Mouse (Mus musculus) adrenal gland, postnatal 36 days (tissue): ENCODE measurements around the gene Gm21992. TPM values are rescaled to one million over a fixed set of nuclear protein-coding genes. Genes with fewer than 3 reads are reported as not detected.
A peak's percentile ranks its signal among the peaks of the same experiment; 100 is the strongest.

Source experiments
- DNase-seq, 2 experiments: peaks; one replicate each; pipeline ENCODE4 v3.0.0; 2021; ENCODE audit warnings: mixed read lengths in 1 of 2
- total RNA-seq, 2 experiments: library from RNA; stranded (reverse); gene quantifications; 2 replicates each; pipeline ENCODE4 v1.2.3; 2021

Gm21992 gene
- total RNA-seq, 2 experiments from 2014 or later, result 24.5 to 25.1 TPM

DNA sequence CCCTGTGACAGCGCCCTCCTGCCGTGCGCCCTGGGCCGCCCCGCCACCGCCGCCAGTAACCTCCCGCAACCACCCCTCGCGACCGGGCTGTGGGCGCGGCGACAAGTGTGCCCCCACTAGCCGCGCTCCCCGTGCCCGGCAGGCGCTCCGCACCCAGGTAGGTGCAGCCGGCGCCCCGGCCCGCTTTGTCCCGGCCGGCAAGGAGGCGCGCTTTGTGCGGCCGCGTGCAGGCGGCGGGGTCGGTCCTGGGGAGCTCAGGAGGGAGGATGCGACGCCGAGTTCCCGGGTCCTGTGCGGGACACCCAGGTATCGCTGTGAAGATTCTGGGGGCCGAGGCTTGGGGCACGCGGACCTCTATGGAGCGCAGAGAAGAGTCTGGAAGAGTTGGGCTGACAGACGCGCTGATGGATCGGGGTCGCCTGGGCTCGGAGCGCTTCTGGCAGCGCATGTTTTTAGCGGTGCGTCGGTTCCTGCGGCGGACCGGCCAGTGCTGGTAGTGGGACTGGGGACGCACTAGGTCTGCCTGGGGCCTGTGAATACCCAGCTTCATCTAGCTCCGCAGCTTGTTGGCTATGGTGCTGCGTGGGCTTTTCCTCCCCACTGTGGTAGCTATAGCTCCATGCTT is 99.1 kb downstream of the Gm21992 start:
- DNase-seq, result no peak

DNA sequence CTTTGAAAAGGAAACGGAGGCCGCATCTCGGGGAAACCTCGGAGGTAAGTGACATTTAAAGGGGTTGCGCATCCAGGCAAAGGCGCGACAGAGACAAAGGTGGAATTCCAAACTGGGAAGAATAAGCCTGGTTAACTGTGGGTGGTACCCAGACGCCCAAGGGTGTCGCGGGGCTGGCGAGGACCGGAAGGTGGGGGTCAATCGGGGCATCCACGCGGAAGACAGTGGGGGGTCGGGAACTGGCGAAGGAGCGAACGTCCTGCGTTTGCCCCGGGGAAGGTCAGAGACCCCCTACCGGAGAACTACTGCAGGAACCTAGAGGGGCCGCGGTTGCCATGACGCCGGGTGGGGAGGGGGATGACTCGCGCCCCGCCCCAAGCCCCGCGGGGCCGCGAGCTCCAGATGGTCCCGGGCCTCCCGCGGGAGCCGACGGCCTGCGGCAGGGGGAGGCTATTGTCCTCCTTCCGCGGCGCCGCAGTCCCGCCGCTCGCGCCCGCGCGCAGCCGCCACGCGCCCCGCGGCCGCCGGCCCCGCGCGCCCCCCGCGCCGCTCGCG is 99.7 kb downstream of the Gm21992 start:
- DNase-seq, result no peak

DNA sequence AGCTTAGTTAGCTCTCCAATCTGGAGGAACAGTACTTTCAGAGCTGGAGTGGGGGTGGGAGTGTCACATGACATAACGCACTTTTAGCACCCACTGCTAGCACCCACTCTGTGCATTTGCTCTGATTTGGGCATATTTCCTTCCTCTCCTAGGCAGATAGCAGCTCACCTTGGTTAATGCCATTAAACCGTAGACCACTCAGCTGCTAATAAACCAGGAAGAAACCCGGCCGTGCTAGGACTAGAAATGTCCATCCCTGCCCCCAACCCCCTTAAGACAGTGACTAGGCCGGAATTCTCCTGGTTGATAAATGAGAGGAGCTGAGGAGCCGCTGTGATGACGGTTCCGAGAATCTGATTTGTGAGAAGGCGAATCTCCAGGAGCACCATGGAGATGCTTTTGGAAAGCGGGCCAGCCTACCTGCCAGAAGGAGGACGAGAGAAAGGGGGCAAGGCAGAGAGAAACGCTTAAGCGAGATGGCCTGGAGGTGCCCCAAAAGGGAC is 100.3 kb downstream of the Gm21992 start, which contains the start of gene Sptbn2:
Sptbn2 (plus strand) TSS at position 70 of the 503 bp plus-strand sequence.
- no peak for DNase-seq

DNA sequence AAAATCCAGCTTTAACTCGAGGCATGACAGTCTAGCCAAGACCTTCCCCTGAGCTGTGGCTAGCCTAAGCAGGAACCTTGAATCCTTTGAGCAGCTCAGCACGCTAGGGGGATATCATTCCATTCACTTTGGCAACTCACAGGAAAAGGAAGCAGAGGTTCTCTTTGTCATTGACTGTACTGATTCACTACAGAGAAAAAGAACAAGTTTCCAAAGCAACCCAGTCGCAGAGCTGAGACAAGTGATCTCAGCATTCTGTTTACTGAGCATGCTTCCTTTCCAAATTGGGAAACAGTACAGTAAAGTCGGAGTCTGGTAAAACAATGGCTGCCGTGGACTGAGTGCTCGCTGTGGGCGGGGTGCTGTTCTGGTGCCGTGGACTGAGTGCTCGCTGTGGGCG is 102.6 kb downstream of the Gm21992 start:
- no peak for DNase-seq

DNA sequence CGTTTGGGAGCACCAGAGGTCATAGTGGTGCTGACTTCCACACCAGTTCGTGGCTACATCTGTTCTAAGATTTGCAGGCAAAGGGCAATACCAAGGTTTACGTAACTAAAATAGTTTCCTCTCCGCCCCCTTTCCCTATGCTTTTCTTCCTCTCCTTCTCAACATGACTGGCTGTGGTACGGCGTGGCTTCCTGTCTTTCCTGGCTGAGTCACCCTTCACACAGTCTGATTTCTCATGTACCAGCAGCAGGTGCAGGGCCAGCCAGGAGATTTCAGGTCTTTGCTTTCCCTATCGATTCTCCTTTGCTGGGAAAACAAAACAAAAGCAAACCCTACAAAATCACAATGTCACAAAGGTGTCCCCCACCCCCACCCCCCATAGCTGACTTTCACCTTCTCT is 110.2 kb downstream of the Gm21992 start:
- DNase-seq, result no peak

DNA sequence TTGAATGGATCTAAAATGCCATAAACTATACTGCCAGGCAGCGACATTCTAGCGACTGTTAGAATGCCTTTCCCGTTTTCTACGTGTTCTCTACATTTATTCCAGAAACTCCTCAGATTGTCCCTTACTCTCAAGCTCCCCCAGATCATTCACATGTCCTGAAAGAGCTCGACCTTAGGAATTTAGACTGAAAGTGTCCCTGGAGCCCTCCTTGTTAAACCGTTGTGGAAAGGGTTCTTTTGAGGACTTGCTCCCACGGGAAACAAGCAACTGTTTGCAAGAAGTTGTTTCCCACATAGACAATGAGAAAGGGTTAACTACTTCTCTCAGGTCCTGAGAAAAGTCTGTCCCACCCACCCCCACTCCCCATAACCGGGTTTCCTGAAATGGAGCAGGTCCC is 110.8 kb downstream of the Gm21992 start:
- no peak for DNase-seq

DNA sequence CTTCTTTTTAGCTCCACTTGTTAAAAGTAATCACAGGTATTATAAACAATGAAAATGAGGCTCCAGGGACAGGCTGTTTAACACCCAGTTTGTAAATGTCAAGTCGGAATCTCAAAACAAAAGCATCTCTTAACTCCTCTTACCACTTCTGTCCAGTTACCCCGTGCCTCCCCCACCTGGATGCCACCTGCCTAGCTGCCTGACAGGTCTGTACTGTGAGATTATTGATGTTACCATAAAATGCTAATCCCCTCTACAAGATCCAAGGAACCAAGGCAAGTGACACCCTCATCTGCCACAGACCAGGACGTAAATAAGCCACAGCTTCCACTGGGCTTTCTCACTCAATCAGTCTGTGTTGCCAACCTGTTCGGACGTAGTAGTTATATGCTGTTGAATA is 111.6 kb downstream of the Gm21992 start:
- no peak for DNase-seq

DNA sequence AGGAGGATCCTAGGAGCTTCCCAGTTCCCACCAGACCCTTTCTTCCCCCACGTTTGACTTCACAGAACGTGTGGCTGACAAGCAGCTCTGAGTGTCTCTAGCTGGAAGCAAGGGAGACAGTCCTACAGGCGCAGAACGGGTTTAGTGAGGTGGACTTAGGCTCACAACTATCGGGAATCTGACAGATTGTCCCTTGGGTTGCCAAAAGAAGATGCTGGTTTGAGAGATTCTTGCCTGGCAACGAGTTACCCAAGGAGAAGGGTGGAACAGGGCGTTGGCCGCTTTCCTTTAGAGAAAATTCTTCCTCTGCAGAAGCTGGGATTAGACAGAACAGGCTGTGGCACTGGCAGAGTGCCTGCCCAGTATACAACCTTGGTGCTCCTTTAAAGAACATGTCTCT is 112.6 kb downstream of the Gm21992 start:
- DNase-seq, result no peak

DNA sequence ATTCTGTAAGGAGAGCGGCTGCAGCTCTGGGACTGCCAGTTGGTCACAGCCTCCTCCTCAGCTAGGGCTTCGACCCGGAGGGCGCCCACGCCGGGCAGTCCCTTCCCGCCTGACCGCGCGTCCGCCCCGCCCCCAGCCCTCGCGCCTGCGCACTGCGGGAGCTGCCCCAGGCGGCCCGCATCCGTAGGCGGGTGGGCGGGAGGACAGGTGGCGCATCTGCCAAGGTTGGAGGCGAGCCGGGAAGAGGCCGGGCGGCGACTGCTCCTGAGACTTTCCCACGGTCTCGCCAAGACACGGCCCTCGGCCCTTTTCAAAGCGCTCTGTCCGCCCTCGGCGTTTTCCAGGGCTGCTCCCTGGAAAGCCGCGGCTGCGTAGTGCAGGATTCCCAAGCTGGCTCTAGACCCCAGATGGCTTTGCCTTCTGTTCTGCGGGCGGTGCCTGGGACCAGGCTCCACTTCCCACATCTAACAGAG is 113.2 kb downstream of the Gm21992 start, which contains the start of gene Gm960:
Gm960 (minus strand) TSS at position 464 of the 473 bp plus-strand sequence.
- DNase-seq, result peak; percentile 84 to 89

DNA sequence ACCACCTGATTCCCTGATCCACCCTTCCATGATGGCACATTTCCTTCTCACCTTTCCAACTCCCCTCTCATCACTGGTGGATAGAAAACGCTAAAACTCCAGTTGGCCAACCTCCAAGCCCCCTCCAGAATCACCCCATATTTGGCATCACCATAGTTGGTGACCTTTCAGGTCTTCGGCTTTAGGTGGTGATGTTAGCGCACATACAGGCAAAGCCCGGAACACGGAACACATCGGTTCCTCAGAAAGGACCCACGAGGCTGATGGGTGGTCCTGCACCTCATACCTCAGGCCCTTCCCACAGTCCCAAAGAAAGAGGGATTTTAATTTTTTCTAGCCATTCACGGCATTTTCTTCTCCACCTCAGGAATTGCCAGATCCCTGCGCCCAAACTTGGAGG is 113.7 kb downstream of the Gm21992 start:
- DNase-seq, result no peak

DNA sequence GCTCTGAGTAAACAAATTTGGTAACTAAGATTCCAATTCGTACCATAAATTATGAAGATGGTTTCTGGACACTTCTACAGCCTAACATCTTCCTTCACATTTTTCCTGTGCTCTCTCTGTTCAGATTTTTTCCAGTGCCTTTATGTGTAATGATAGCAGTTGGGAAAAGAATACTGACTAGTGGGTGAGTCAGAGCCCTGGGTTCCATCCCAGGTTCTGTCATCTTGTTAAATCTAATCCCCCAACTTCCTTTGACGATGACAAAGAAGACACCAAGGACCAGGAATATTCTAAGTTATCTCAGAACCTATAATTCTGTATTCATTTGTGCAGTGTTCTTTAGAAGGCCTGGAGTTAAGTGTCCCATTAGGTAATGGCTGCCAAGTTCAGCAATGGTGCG is 114.3 kb downstream of the Gm21992 start:
- no peak for DNase-seq

DNA sequence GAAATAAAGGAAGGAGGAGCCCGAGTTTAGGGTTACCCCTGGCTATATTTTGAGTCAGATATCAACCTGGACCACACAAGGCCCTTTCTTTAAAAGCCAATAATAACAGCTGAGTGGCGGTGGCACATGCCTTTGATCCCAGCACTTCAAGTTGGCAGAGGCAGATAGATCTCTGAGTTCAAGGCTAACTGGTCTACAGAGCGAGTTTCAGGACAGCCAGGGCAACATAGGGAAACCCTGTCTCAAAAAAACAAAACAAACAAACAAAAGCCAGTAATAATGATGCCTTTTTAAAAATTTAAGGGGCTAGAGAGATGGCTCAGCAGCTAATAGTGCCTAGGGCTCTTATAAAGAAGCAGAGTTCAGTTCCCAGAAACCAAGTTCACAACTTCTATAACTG is 117.1 kb downstream of the Gm21992 start:
- no peak for DNase-seq

Other genes starting within 250 kb of the Gm21992 start
- gene Lrfn4, start 195.9 kb downstream of the Gm21992 start, total RNA-seq, result 1 to 10 TPM; 5.5 to 6.9 TPM
- 10 to 100 TPM; 36.2 to 38.3 TPM for gene Rce1, start 186.0 kb downstream of the Gm21992 start, total RNA-seq
- gene Gm960, start 112.9 kb downstream of the Gm21992 start, total RNA-seq, result under 1 TPM in 1 of 2 experiments, not detected in 1; 0.13 TPM
- under 1 TPM; 0.49 to 0.53 TPM for gene Sptbn2, start 100.4 kb downstream of the Gm21992 start, total RNA-seq
- 10 to 100 TPM; 16.4 to 17.1 TPM for gene Rbm4b, start 55.1 kb downstream of the Gm21992 start, total RNA-seq
- gene Rbm4, start 17.7 kb downstream of the Gm21992 start, total RNA-seq, result 10 to 100 TPM; 57.6 to 68.1 TPM
- 10 to 100 TPM; 48.7 to 60.3 TPM for gene Rbm14, start within 50 bp of the Gm21992 start, total RNA-seq
- 100 to 1,000 TPM; 112 to 121 TPM for gene Ccs, start 27.7 kb upstream of the Gm21992 start, total RNA-seq
- gene Ccdc87, start 27.8 kb upstream of the Gm21992 start, total RNA-seq, result under 1 TPM in 1 of 2 experiments, not detected in 1; 0.20 TPM
- 100 to 1,000 TPM; 332 to 462 TPM for gene Ctsf, start 43.5 kb upstream of the Gm21992 start, total RNA-seq
- gene Actn3, start 66.3 kb upstream of the Gm21992 start, total RNA-seq, result under 1 TPM; 0.53 to 0.66 TPM
- gene Zdhhc24, start 67.1 kb upstream of the Gm21992 start, total RNA-seq, result 10 to 100 TPM; 21.3 to 21.9 TPM
- 1 to 10 TPM; 9.1 to 9.2 TPM for gene Bbs1, start 95.0 kb upstream of the Gm21992 start, total RNA-seq
- gene Dpp3, start 116.7 kb upstream of the Gm21992 start, total RNA-seq, result 100 to 1,000 TPM in 1 of 2 experiments, 10 to 100 TPM in 1; 86.1 to 110 TPM
- gene Peli3, start 131.5 kb upstream of the Gm21992 start, total RNA-seq, result 1 to 10 TPM; 7.7 to 8.2 TPM
- gene Mrpl11, start 150.5 kb upstream of the Gm21992 start, total RNA-seq, result 10 to 100 TPM; 56.7 to 59.1 TPM
- gene Npas4, start 178.7 kb upstream of the Gm21992 start, total RNA-seq, result under 1 TPM; 0.20 to 0.40 TPM
- 1 to 10 TPM; 4.5 to 5.3 TPM for gene Slc29a2, start 212.2 kb upstream of the Gm21992 start, total RNA-seq
- 10 to 100 TPM; 27.8 to 43.5 TPM for gene B4gat1, start 227.2 kb upstream of the Gm21992 start, total RNA-seq
- 1 to 10 TPM in 1 of 2 experiments, under 1 TPM in 1; 0.99 to 2.3 TPM for gene AC124502.3, start 227.3 kb upstream of the Gm21992 start, total RNA-seq
- 10 to 100 TPM; 26.7 to 29.9 TPM for gene Brms1, start 229.7 kb upstream of the Gm21992 start, total RNA-seq
- 1 to 10 TPM; 3.5 to 3.6 TPM for gene Rin1, start 238.9 kb upstream of the Gm21992 start, total RNA-seq